Mouse (Mus musculus) hematopoietic multipotent progenitor cell, adult 10-12 weeks (in vitro differentiated cells): Measurements from ENCODE around the gene Ccndbp1. TPM values are rescaled to one million over a fixed set of nuclear protein-coding genes. Genes with fewer than 3 reads are reported as not detected.

ENCODE experiments used
- polyA plus RNA-seq: library from polyadenylated mRNA; stranded (reverse); fragments of >175 nt; gene quantifications from 2 replicates; pipeline ENCODE4 v1.2.3, GENCODE M21; 2012; ENCODE audit warnings: low replicate concordance

The Ccndbp1 gene
- 7.0 and 34.1 TPM in 2 replicates for polyA plus RNA-seq

GRCm38 (mm10) chr2:121007925-121008663, at the start of gene Ccndbp1:
Gene Ccndbp1 (plus strand): TSS chr2:121008403.

GRCm38 (mm10) chr2:120970559-120971080, 37.6 kb upstream of the Ccndbp1 start, which contains the start of gene Ubr1:
Gene Ubr1 (minus strand): TSS chr2:120970715.

GRCm38 (mm10) chr2:120976990-120977925, 30.9 kb upstream of the Ccndbp1 start, which contains the start of gene Tmem62:
Gene Tmem62 (plus strand): TSS chr2:120977017.

GRCm38 (mm10) chr2:121036733-121037341, 28.6 kb downstream of the Ccndbp1 start, which contains the start of gene Epb42:
Gene Epb42 (minus strand): TSS chr2:121037072.

Other genes with a start within 250 kb of the Ccndbp1 start
- gene Cdan1, start 158.3 kb upstream of the Ccndbp1 start, polyA plus RNA-seq = 35.8 and 84.4 TPM in 2 replicates
- gene Ttbk2, start 157.8 kb upstream of the Ccndbp1 start, polyA plus RNA-seq = 5.1 and 11.0 TPM in 2 replicates
- 7.9 and 34.4 TPM in 2 replicates for gene Ubr1, start 37.7 kb upstream of the Ccndbp1 start, polyA plus RNA-seq
- 3.5 and 10.4 TPM in 2 replicates for gene Tmem62, start 31.4 kb upstream of the Ccndbp1 start, polyA plus RNA-seq
- gene Epb42, start 28.7 kb downstream of the Ccndbp1 start, polyA plus RNA-seq = 0.72 and 6.7 TPM in 2 replicates
- not detected in 2 replicates for gene Tgm5, start 77.4 kb downstream of the Ccndbp1 start, polyA plus RNA-seq
- gene Tgm7, start 101.4 kb downstream of the Ccndbp1 start, polyA plus RNA-seq = 0.05 TPM in 1 of 2 replicates, not detected in the other
- 5.4 and 5.9 TPM in 2 replicates for gene Adal, start 132.0 kb downstream of the Ccndbp1 start, polyA plus RNA-seq
- 5.9 and 10.2 TPM in 2 replicates for gene Lcmt2, start 132.2 kb downstream of the Ccndbp1 start, polyA plus RNA-seq
- gene Tubgcp4, start 162.3 kb downstream of the Ccndbp1 start, polyA plus RNA-seq = 6.4 and 20.8 TPM in 2 replicates
- 18.7 and 32.2 TPM in 2 replicates for gene Zscan29, start 162.7 kb downstream of the Ccndbp1 start, polyA plus RNA-seq